Mouse (Mus musculus) limb, embryonic 14.5 days (tissue): ENCODE results near the gene Sorbs2. TPM values are rescaled to one million over a fixed set of nuclear protein-coding genes. Genes with fewer than 3 reads are reported as not detected.

ENCODE experiments used
- ATAC-seq: fragments of 200-750 bp; cut with Nextera tagmentation; 2 replicates; pipeline ENCODE4 v1.8.0; 2017; ENCODE audit warnings: low read depth, moderate number of reproducible peaks, moderate TSS enrichment; ENCODE audit not compliant: low FRiP score
- DNase-seq: peaks from one replicate; pipeline ENCODE4 v3.0.0-alpha.2; 2015; ENCODE audit warnings: low spot score
- H3K27ac ChIP-seq: fragments of 300-500 bp; sonication (generic); replicated peaks from 2 replicates; pipeline ENCODE4 v1.5.1; 2014; ENCODE audit warnings: low read depth, mild to moderate bottlenecking, low read length, moderate library complexity, mixed read lengths
- H3K27me3 ChIP-seq: fragments of 300-500 bp; sonication (generic); 2 replicates; pipeline ENCODE4 v1.6.1; 2014; ENCODE audit warnings: low read length, mixed read lengths; ENCODE audit not compliant: control insufficient read depth, insufficient read depth
- H3K36me3 ChIP-seq: fragments of 300-500 bp; sonication (generic); 2 replicates; pipeline ENCODE4 v1.6.1; 2014; ENCODE audit warnings: mild to moderate bottlenecking, low read length, moderate library complexity, mixed read lengths; ENCODE audit not compliant: control insufficient read depth, insufficient read depth
- H3K4me1 ChIP-seq: fragments of 300-500 bp; sonication (generic); 2 replicates; pipeline ENCODE4 v1.6.1; 2014; ENCODE audit warnings: antibody characterized with exemption, low read length, mixed read lengths; ENCODE audit not compliant: control insufficient read depth, insufficient read depth
- H3K4me2 ChIP-seq: fragments of 300-500 bp; sonication (generic); replicated peaks from 2 replicates; pipeline ENCODE4 v1.6.1; 2014; ENCODE audit warnings: low read depth, mild to moderate bottlenecking, low read length, moderate library complexity; ENCODE audit not compliant: severe bottlenecking
- H3K4me3 ChIP-seq: fragments of 300-500 bp; sonication (generic); replicated peaks from 2 replicates; pipeline ENCODE4 v1.5.1; 2014; ENCODE audit warnings: low read length
- H3K9ac ChIP-seq: fragments of 300-500 bp; sonication (generic); 2 replicates; pipeline ENCODE4 v1.6.1; 2014; ENCODE audit warnings: mild to moderate bottlenecking, low read depth, low read length, moderate library complexity; ENCODE audit not compliant: severe bottlenecking
- H3K9me3 ChIP-seq: fragments of 300-500 bp; sonication (generic); 2 replicates; pipeline ENCODE4 v1.6.1; 2016; ENCODE audit warnings: low read length; ENCODE audit not compliant: control insufficient read depth
- POLR2A ChIP-seq: fragments of 200-500 bp; IDR thresholded peaks from 2 replicates; pipeline ENCODE4 v1.8.0; 2012; ENCODE audit warnings: inconsistent platforms, mild to moderate bottlenecking, moderate library complexity, borderline replicate concordance; ENCODE audit not compliant: insufficient read depth, insufficient read length; ENCODE audit errors: extremely low read depth
- WGBS: fragments of 180-500 bp; shearing (Covaris S2); extraction: QIAGEN DNeasy Blood & Tissue Kit; methylation state at CpG from one replicate; pipeline ENCODE4 v1.1.7; 2014; 5-methylcytosine and 5-hydroxymethylcytosine counted together
- polyA plus RNA-seq, 2 experiments: library from polyadenylated mRNA; depleted of rRNA in 1 of 2; stranded (reverse) in 1 of 2; unstranded in 1 of 2; fragments of >200 nt; fragmentation: Nextera tagmentation in 1 of 2; extraction: Ambion mirVana in 1 of 2; gene quantifications; 2 replicates each; pipeline versions ENCODE4 v1.2.1 to v1.2.3; 2012 to 2014

Sorbs2 gene
- polyA plus RNA-seq, 2 experiments, result 52.7 to 54.1 TPM

DNA sequence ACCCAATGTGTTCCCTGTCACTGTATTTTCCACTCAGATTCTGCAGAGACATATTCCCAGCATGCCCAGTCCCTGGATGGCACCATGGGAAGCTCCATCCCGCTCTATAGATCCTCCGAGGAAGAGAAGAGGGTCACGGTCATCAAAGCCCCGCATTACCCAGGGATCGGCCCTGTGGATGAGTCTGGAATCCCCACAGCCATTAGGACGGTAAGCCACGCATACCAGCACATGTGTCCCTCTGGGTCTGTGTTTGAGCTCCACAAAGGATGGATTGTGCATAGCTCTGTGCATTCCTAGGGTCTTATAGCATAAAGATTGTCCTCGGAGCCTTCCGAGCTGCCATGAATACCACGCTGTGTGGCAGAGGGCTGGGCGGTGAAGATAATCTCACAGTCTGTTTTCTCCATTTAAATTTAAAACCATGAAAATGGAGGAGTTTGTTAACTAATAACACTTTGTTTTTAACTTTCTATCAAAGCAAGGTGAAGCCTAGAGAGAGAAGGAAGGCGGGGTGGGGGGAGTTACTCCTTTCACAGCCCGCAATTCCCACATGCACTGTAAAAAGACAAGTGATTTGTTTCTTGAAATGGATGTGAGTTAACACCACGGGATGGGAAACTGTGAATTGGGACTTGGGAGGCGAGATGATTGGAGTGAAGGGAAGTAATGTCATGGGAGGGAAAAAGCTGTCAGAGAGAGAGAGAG, 255.5 kb downstream of the Sorbs2 start:
- ATAC-seq (no peak), DNase-seq (no peak)
- Histone ChIP-seq H3K4me2 (0 out of 2 replicates have a peak overlapping the region, but pooled peaks have one; percentile 10), H3K27ac (0 out of 2 replicates have a peak overlapping the region, but pooled peaks have one; percentile 52), H3K27me3 (no peaks in the 10 kb centered on the region), H3K36me3 (0 out of 2 replicates have a peak, but pooled peaks cover 4% of the 10 kb centered on the region), H3K9ac (no peak overlapping the region), H3K9me3 (no peaks in the 10 kb centered on the region), H3K4me3 (no peak overlapping the region), H3K4me1 (peaks cover 18% of the 10 kb centered on the region)
- WGBS, result 65% methylated on average over 15 of the region's 15 CpGs
- no peak for TF ChIP-seq POLR2A

DNA sequence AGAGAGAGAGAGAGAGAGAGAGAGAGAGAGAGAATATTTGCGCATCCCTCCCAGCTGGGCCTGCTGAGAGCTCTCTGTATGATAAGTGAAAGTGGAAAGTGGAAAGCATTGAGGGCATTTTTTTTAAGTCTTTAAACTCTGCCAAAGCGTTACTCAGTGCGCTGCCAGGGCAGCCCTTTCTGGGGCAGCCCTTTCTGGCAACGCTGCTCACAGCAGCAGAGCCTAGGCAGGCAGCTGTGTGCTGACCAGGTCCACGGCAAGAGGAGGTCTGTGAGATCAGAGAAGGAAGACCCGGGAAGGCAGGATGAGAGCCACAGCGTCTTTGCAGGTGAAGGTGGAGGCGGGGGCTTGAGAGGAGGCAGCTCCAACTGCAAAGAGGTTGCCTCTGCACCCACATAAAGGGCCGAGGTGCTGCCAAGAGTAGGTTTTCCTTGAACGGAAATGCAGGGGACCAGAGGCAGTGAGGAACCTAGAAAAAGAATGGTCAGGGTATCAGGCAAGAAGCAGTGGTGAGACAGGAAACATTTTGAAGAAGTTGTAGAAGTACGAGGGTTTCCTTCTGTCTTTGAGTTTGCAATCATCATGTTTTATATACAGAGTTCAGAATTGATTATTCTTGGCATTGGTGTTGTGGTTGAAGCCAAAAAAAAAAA, 256.2 kb downstream of the Sorbs2 start:
- DNase-seq, result peak; percentile 43
- Histone ChIP-seq H3K27ac (peak overlapping the region; percentile 52; the same call in 1 of the 2 replicates), H3K4me3 (peak overlapping the region; percentile 11; the same call in 1 of the 2 replicates), H3K27me3 (no peaks in the 10 kb centered on the region), H3K9ac (no peak overlapping the region), H3K4me2 (peak overlapping the region; percentile 10; the same call in 1 of the 2 replicates), H3K4me1 (peaks cover 18% of the 10 kb centered on the region), H3K36me3 (0 out of 2 replicates have a peak, but pooled peaks cover 4% of the 10 kb centered on the region), H3K9me3 (no peaks in the 10 kb centered on the region)
- 35% methylated on average over 11 of the region's 11 CpGs for WGBS
- ATAC-seq, result no peak
- no peak for TF ChIP-seq POLR2A

DNA sequence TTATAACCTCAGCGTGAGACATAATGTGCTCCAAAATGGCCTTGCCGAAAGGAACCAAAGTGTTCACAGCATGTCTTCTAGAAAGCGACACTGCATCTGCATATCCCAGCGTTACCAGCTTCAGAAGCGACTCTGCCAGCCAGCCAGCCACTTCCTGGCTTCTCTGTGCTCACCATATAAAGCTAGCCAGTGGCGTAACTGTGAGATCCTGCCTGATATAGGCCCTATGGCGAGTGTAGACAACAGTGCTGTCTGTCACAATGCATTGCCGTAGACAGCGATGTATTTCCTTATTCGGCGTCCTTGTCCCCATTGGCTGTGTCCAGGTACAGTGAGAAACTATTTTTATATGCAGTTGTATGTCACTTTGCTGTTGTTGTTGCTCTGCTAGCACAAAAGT, 258.6 kb downstream of the Sorbs2 start:
- Histone ChIP-seq H3K9me3 (no peaks in the 10 kb centered on the region), H3K9ac (no peak overlapping the region), H3K27me3 (no peaks in the 10 kb centered on the region), H3K4me1 (peaks cover 12% of the 10 kb centered on the region), H3K36me3 (peaks cover 22% of the 10 kb centered on the region), H3K27ac (no peak overlapping the region), H3K4me3 (no peak overlapping the region), H3K4me2 (no peak overlapping the region)
- DNase-seq (no peak), ATAC-seq (no peak)
- WGBS, result 82% methylated on average over 11 of the region's 11 CpGs
- TF ChIP-seq POLR2A, result no peak

DNA sequence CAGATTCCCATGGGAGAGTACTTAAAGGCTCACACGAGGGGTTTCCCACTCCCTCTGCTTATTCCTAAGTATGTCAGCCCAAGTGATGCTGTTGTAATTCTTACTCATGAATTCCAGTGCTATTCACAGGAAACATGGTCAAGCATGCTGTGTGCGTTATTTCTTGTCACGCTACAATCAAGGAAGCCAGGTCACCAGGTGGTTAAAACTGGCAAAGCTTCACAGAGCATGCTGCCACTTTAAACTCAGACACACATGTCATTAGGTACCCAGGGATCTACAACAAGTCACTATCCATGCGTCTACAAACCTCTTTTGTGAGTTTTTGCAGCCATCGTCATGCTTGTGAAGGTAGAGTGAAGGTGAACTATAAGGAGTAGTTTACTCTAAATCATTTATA, 267.3 kb downstream of the Sorbs2 start:
- H3K9me3 ChIP-seq, result no peaks in the 10 kb centered on the region
- WGBS, result 80% methylated on average over 5 of the region's 5 CpGs
- no peak for ATAC-seq

DNA sequence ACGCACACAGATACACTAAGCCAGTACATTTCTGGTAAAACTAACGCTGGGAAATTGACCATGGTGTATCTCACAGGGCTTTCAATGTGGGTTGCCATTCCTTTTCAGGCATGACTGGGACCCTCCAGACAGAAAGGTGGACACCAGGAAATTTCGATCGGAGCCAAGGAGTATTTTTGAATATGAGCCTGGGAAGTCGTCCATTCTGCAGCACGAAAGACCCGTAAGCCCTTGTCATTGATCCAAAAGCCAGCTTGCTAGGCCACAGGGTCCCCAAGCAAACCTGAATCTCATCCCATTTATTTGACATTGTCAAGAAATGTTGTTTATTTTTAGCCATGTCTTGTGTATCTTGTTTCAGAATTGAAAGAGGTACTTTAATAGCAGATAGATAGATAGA, 267.9 kb downstream of the Sorbs2 start:
- Histone ChIP-seq H3K27me3 (no peaks in the 10 kb centered on the region), H3K4me3 (no peak overlapping the region), H3K9me3 (no peaks in the 10 kb centered on the region), H3K4me2 (no peak overlapping the region), H3K27ac (no peak overlapping the region), H3K9ac (no peak overlapping the region), H3K4me1 (no peaks in the 10 kb centered on the region), H3K36me3 (peaks cover 17% of the 10 kb centered on the region)
- no peak for DNase-seq
- ATAC-seq, result no peak
- no peak for TF ChIP-seq POLR2A
- WGBS, result 97% methylated on average over 7 of the region's 7 CpGs

More for the DNA sequence above, 267.3 kb downstream of the Sorbs2 start:
- Histone ChIP-seq H3K4me3 (no peak overlapping the region), H3K4me1 (no peaks in the 10 kb centered on the region), H3K27ac (no peak overlapping the region), H3K9ac (no peak overlapping the region), H3K4me2 (no peak overlapping the region), H3K36me3 (peaks cover 23% of the 10 kb centered on the region), H3K27me3 (no peaks in the 10 kb centered on the region)
- no peak for DNase-seq
- TF ChIP-seq POLR2A, result no peak
